ENCODE assay signal across 8 mouse cellular contexts in genomic region chr16:4420298-4421054, GRCm38 (mm10). TPM values are rescaled to one million over a fixed set of nuclear protein-coding genes. Genes with fewer than 3 reads are reported as not detected.
DNase-seq lines count a peak whose midpoint lies in the region; ATAC-seq lines count a peak whose summit lies in the region.

Adcy9 (minus strand) TSS chr16:4420498.

- peak within 1 kb of the TSS; percentile 82 for H3K4me2 ChIP-seq in intestine, embryonic 14.5 days (ENCODE audit: low read length)

- H3K27me3 ChIP-seq in intestine, embryonic 14.5 days (replicated peaks; ENCODE audit: control insufficient read depth, insufficient read depth, low read length): peaks cover 5% of the 10 kb centered on the region

- peak within 1 kb of the TSS; percentile 64 for H3K4me3 ChIP-seq in intestine, embryonic 14.5 days (ENCODE audit: low read depth, low read length)

- H3K9ac ChIP-seq in intestine, embryonic 14.5 days (ENCODE audit: low read length): peak within 1 kb of the TSS; percentile 62

- peaks cover 5% of the 10 kb centered on the region; the same call in 1 of the 2 replicates for H3K4me1 ChIP-seq in intestine, embryonic 14.5 days (replicated peaks; ENCODE audit: control insufficient read depth, insufficient read depth, low read length)

- DNase-seq in adrenal gland, adult 18-20 months (ENCODE audit: low spot score in 2 of 2): peak; percentile 93 to 94
- DNase-seq in embryo, embryonic 10.5 days (ENCODE audit: low spot score): peak; percentile 91
- DNase-seq in gastrocnemius, postnatal 25 days: peak; percentile 91
- DNase-seq in intestine, embryonic 14.5 days (ENCODE audit: low spot score): peak; percentile 90
- peak; percentile 89 to 92 for DNase-seq in left cerebral cortex, postnatal 14 days (ENCODE audit: low spot score in 2 of 2)
- DNase-seq in right cerebral cortex, postnatal 25 days: peak; percentile 95
- DNase-seq in urinary bladder, postnatal 4 days (ENCODE audit: low spot score in 2 of 2): peak; percentile 87 to 90

- H3K27ac ChIP-seq in intestine, embryonic 14.5 days (ENCODE audit: low read depth): peak within 1 kb of the TSS; percentile 74

- 1% methylated on average over 41 of the region's 64 CpGs for WGBS in intestine, embryonic 14.5 days

- H3K9me3 ChIP-seq in intestine, embryonic 14.5 days (ENCODE audit: control insufficient read depth, low read length): no peaks in the 10 kb centered on the region

- no peaks in the 10 kb centered on the region for H3K36me3 ChIP-seq in intestine, embryonic 14.5 days (ENCODE audit: control insufficient read depth, insufficient read depth, low read length)

- peak; percentile 88 for ATAC-seq in intestine, embryonic 14.5 days (replicated peaks; ENCODE audit: low FRiP score, low TSS enrichment, low read depth)
- peak; percentile 79 for ATAC-seq in megakaryocyte-erythroid progenitor cell, adult 5-6 weeks (replicated peaks; ENCODE audit: low FRiP score, low TSS enrichment, poor library complexity, severe bottlenecking)

- intact Hi-C loops in left cerebral cortex, postnatal 14 days (cut with DNase I): loop anchor here (2.0 kb wide), 1 partner anchor 104 kb away; no protein-coding TSS in a partner anchor

RNA-seq across cellular contexts. Expression of gene Adcy9, which starts in this region (rescaled TPM):
- total RNA-seq in adrenal gland, adult 18-20 months (2021): 10 to 100 TPM; 32.3 to 51.9 TPM
- total RNA-seq in gastrocnemius, postnatal 25 days (2021): 10 to 100 TPM; 27.0 to 28.2 TPM
- 1.6 and 2.2 TPM in 2 replicates for polyA plus RNA-seq in intestine, embryonic 14.5 days (2014; fragmentation: Nextera tagmentation; extraction: Ambion mirVana)
- 10 to 100 TPM; 50.1 to 57.1 TPM for total RNA-seq in left cerebral cortex, postnatal 14 days (2021)
- 3.3 and 7.0 TPM in 2 replicates for total RNA-seq in megakaryocyte-erythroid progenitor cell, adult 5-6 weeks (2014; fragmentation: Nextera tagmentation)
- total RNA-seq in megakaryocyte-erythroid progenitor cell, adult 5-6 weeks (2017): 4.7 and 6.5 TPM in 2 replicates

Comparison
In these comparisons a context has a peak if more than half of its experiments do, and no peak if none do; other contexts are left out.
1. Peak in every context shown above with its lines: DNase-seq, ATAC-seq, H3K4me3 ChIP-seq and H3K27ac ChIP-seq.